19 mouse cellular contexts compared by ENCODE assay signal in genomic region chr2:59742500-59743116, GRCm38 (mm10).
DNase-seq lines count a peak whose midpoint lies in the region; ATAC-seq and TF ChIP-seq lines count a peak whose summit lies in the region.
"Had no signal": no experiment of that assay in that cellular context is flagged by ENCODE, and none has a peak within 500 bp of the region (broad histone marks: within the 10 kb centered on the region; RNA-seq: fewer than 3 reads in every experiment).

No protein-coding gene starts in this region.

- no peaks in the 10 kb centered on the region for H3K27me3 ChIP-seq in embryonic facial prominence, embryonic 12.5 days
- no peaks in the 10 kb centered on the region for H3K27me3 ChIP-seq in embryonic facial prominence, embryonic 10.5 days (replicated peaks; ENCODE audit: low read depth, poor library complexity, severe bottlenecking)
- H3K27me3 ChIP-seq in kidney, postnatal 0 days (ENCODE audit: insufficient read depth, low read length), result no peaks in the 10 kb centered on the region
- no peaks in the 10 kb centered on the region for H3K27me3 ChIP-seq in midbrain, embryonic 15.5 days (replicated peaks)
- H3K27me3 ChIP-seq: neural tube, embryonic 12.5 days had no signal

- no peak overlapping the region for H3K4me3 ChIP-seq in embryonic facial prominence, embryonic 12.5 days
- no peak overlapping the region for H3K4me3 ChIP-seq in embryonic facial prominence, embryonic 10.5 days
- no peak overlapping the region for H3K4me3 ChIP-seq in kidney, postnatal 0 days (replicated peaks; ENCODE audit: low read depth, low read length)
- H3K4me3 ChIP-seq in midbrain, embryonic 15.5 days, result no peak overlapping the region
- H3K4me3 ChIP-seq: erythroblast, embryonic 14.5 days; megakaryocyte, embryonic 14.5 days; neural tube, embryonic 12.5 days had no signal

- H3K9ac ChIP-seq in embryonic facial prominence, embryonic 12.5 days, result no peak overlapping the region
- no peak overlapping the region for H3K9ac ChIP-seq in kidney, postnatal 0 days (ENCODE audit: low read depth, low read length)
- no peak overlapping the region for H3K9ac ChIP-seq in midbrain, embryonic 15.5 days
- H3K9ac ChIP-seq: forebrain, postnatal 0 days; liver, embryonic 14.5 days; neural tube, embryonic 12.5 days had no signal

- no peak overlapping the region for H3K4me2 ChIP-seq in embryonic facial prominence, embryonic 12.5 days (replicated peaks)
- H3K4me2 ChIP-seq in kidney, postnatal 0 days (ENCODE audit: low read length), result no peak overlapping the region
- H3K4me2 ChIP-seq in midbrain, embryonic 15.5 days, result no peak overlapping the region
- H3K4me2 ChIP-seq: neural tube, embryonic 12.5 days had no signal

- ATAC-seq in embryonic facial prominence, embryonic 12.5 days (ENCODE audit: insufficient number of reproducible peaks, insufficient read depth, low FRiP score, low TSS enrichment), result no peak
- no peak for ATAC-seq in kidney, postnatal 0 days (replicated peaks; ENCODE audit: low FRiP score, low read depth)
- no peak for ATAC-seq in midbrain, embryonic 15.5 days (replicated peaks)
- ATAC-seq: forebrain, postnatal 0 days; hindbrain, embryonic 16.5 days had no signal

- no peak for TF ChIP-seq CTCF in kidney, postnatal 0 days (IDR thresholded peaks at IDR 0.05; ENCODE audit: low read depth)

- H3K4me1 ChIP-seq in embryonic facial prominence, embryonic 12.5 days, result peaks cover 21% of the 10 kb centered on the region
- peaks cover 28% of the 10 kb centered on the region for H3K4me1 ChIP-seq in embryonic facial prominence, embryonic 10.5 days
- H3K4me1 ChIP-seq in kidney, postnatal 0 days (replicated peaks; ENCODE audit: insufficient read depth, low read length), result peaks cover 6% of the 10 kb centered on the region
- H3K4me1 ChIP-seq in midbrain, embryonic 15.5 days, result no peaks in the 10 kb centered on the region
- H3K4me1 ChIP-seq: neural tube, embryonic 12.5 days had no signal

- DNase-seq in embryonic facial prominence, embryonic 10.5 days (ENCODE audit: low spot score), result no peak
- DNase-seq in kidney, postnatal 0 days (ENCODE audit: low spot score), result peak; percentile 63
- no peak for DNase-seq in kidney, adult 11 months
- peak; percentile 41 for DNase-seq in lung, postnatal 14 days
- DNase-seq in testis, postnatal 14 days (ENCODE audit: low spot score), result peak; percentile 71
- no peak for DNase-seq in ovary, adult 18-20 months (ENCODE audit: low spot score)
- DNase-seq: adrenal gland, postnatal 14 days; cerebellum, adult 9-10 months; forebrain, postnatal 0 days; gastrocnemius, postnatal 14 days; kidney, adult 9 months; thymus, postnatal 36 days had no signal

- H3K27ac ChIP-seq in embryonic facial prominence, embryonic 12.5 days, result peak overlapping the region; percentile 48; the same call in 1 of the 2 replicates
- H3K27ac ChIP-seq in embryonic facial prominence, embryonic 10.5 days (replicated peaks), result no peak overlapping the region
- peak overlapping the region; percentile 39 for H3K27ac ChIP-seq in kidney, postnatal 0 days
- H3K27ac ChIP-seq in midbrain, embryonic 15.5 days, result no peak overlapping the region
- H3K27ac ChIP-seq: liver, embryonic 14.5 days; neural tube, embryonic 12.5 days had no signal

- no peaks in the 10 kb centered on the region for H3K9me3 ChIP-seq in embryonic facial prominence, embryonic 12.5 days
- no peaks in the 10 kb centered on the region for H3K9me3 ChIP-seq in embryonic facial prominence, embryonic 10.5 days
- no peaks in the 10 kb centered on the region for H3K9me3 ChIP-seq in kidney, postnatal 0 days (replicated peaks; ENCODE audit: low read length)
- no peaks in the 10 kb centered on the region for H3K9me3 ChIP-seq in midbrain, embryonic 15.5 days
- H3K9me3 ChIP-seq: megakaryocyte, embryonic 14.5 days; neural tube, embryonic 12.5 days had no signal

- H3K36me3 ChIP-seq in embryonic facial prominence, embryonic 12.5 days, result no peaks in the 10 kb centered on the region
- H3K36me3 ChIP-seq in embryonic facial prominence, embryonic 10.5 days (replicated peaks), result peaks cover 5% of the 10 kb centered on the region; the same call in 1 of the 2 replicates
- H3K36me3 ChIP-seq in kidney, postnatal 0 days (ENCODE audit: insufficient read depth, low read length), result no peaks in the 10 kb centered on the region
- H3K36me3 ChIP-seq in midbrain, embryonic 15.5 days (replicated peaks), result no peaks in the 10 kb centered on the region
- H3K36me3 ChIP-seq: neural tube, embryonic 12.5 days had no signal

- WGBS in embryonic facial prominence, embryonic 12.5 days, result 56% methylated on average over 12 of the region's 12 CpGs
- 74% methylated on average over 12 of the region's 12 CpGs for WGBS in embryonic facial prominence, embryonic 10.5 days
- WGBS in kidney, postnatal 0 days, result 49% methylated on average over 12 of the region's 12 CpGs
- 77% methylated on average over 12 of the region's 12 CpGs for WGBS in midbrain, embryonic 15.5 days

Comparison
In these comparisons a context has a peak if more than half of its experiments do, and no peak if none do; other contexts are left out.
1. H3K27ac ChIP-seq: peak in embryonic facial prominence, embryonic 12.5 days (single experiment) and kidney, postnatal 0 days (single experiment); none in embryonic facial prominence, embryonic 10.5 days (single experiment) and midbrain, embryonic 15.5 days (single experiment).
2. DNase-seq: peak in kidney, postnatal 0 days (single experiment), lung, postnatal 14 days (single experiment) and testis, postnatal 14 days (single experiment); none in embryonic facial prominence, embryonic 10.5 days (single experiment), kidney, adult 11 months (single experiment) and ovary, adult 18-20 months (single experiment).